Mouse (Mus musculus): ENCODE results near the gene Chrm4. TPM values are rescaled to one million over a fixed set of nuclear protein-coding genes. Genes with fewer than 3 reads are reported as not detected.

Chrm4 gene
- polyA plus RNA-seq (2015; fragmentation: Nextera tagmentation; extraction: Ambion mirVana): 0.25 and 0.49 TPM in 2 replicates

DNA sequence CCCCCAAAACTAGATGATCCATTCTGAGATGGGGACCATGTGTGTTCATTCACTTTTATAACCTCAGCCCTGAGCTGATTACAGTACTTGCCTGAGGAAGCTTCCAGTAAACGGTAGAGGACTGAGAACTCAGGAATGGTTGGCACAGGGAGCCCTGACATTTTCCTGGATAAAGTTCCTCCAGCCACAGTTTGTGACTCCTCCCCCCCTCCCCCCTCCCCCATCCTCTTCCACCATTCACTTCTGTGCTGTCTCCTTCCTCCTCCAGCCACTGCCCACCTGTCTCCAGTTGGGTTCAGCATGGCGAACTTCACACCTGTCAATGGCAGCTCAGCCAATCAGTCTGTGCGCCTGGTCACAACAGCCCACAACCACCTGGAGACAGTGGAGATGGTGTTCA is at the start of gene Chrm4:
TSS of gene Chrm4 (plus strand) at position 301 of the 400 bp plus-strand sequence.
- WGBS: 74% methylated on average over 3 of the region's 3 CpGs
- Histone ChIP-seq H3K27me3 (peaks cover 29% of the 10 kb centered on the region), H3K4me1 (peaks cover 44% of the 10 kb centered on the region), H3K36me3 (no peaks in the 10 kb centered on the region), H3K4me2 (replicated peaks) (peak within 1 kb of the TSS; percentile 32), H3K9me3 (replicated peaks) (no peaks in the 10 kb centered on the region), H3K27ac (replicated peaks) (no peak within 1 kb of the TSS), H3K4me3 (replicated peaks) (no peak within 1 kb of the TSS), H3K9ac (no peak within 1 kb of the TSS)
- no peak for ATAC-seq (ENCODE audit: insufficient number of reproducible peaks, low FRiP score, low TSS enrichment, low read depth)

- Histone ChIP-seq H3K9me3 (replicated peaks) (no peaks in the 10 kb centered on the region), H3K4me3 (replicated peaks) (no peak overlapping the region), H3K27me3 (no peaks in the 10 kb centered on the region), H3K9ac (no peak overlapping the region), H3K4me1 (no peaks in the 10 kb centered on the region), H3K36me3 (no peaks in the 10 kb centered on the region), H3K27ac (replicated peaks) (no peak overlapping the region), H3K4me2 (replicated peaks) (no peak overlapping the region)
- 84% methylated on average over 7 of the region's 7 CpGs for WGBS
- no peak for ATAC-seq (ENCODE audit: insufficient number of reproducible peaks, low FRiP score, low TSS enrichment, low read depth)
Measured at GRCm38 (mm10) chr2:91878387-91879180, 48.5 kb upstream of the Chrm4 start.

- H3K4me2 ChIP-seq (replicated peaks): no peak overlapping the region
- ATAC-seq (ENCODE audit: insufficient number of reproducible peaks, low FRiP score, low TSS enrichment, low read depth): no peak
- no peaks in the 10 kb centered on the region for H3K4me1 ChIP-seq
- no peak overlapping the region for H3K4me3 ChIP-seq (replicated peaks)
- no peak overlapping the region for H3K27ac ChIP-seq (replicated peaks)
- H3K27me3 ChIP-seq: no peaks in the 10 kb centered on the region
- H3K9me3 ChIP-seq (replicated peaks): no peaks in the 10 kb centered on the region
- no peak overlapping the region for H3K9ac ChIP-seq
- peaks cover 22% of the 10 kb centered on the region for H3K36me3 ChIP-seq
- 83% methylated on average over 4 of the region's 4 CpGs for WGBS
Measured at GRCm38 (mm10) chr2:91883961-91884360, 43.1 kb upstream of the Chrm4 start.

DNA sequence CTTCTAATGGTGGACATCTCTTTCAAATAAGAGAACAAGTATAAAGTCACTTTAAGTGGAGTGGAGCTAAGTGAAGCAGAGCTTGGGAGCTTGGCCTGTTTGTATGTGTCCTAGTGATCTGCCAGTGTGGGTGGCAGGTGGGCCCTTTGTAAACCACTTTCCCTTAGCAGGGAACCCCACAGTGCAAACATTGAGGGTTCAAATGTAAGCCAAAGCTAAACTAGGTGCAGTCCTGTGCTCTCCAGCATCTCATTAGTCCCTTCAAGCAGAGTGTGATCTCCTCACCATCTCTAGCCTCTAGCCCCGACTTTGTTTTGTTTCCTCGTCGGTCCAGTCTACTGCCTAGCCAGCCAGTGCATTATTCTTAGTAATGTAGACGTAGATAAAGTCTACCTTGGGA is 42.4 kb upstream of the Chrm4 start:
- Histone ChIP-seq H3K27me3 (no peaks in the 10 kb centered on the region), H3K9me3 (replicated peaks) (no peaks in the 10 kb centered on the region), H3K36me3 (peaks cover 22% of the 10 kb centered on the region), H3K27ac (replicated peaks) (no peak overlapping the region), H3K4me2 (replicated peaks) (no peak overlapping the region), H3K4me1 (no peaks in the 10 kb centered on the region), H3K9ac (no peak overlapping the region), H3K4me3 (replicated peaks) (no peak overlapping the region)
- no peak for ATAC-seq (ENCODE audit: insufficient number of reproducible peaks, low FRiP score, low TSS enrichment, low read depth)
- 88% methylated on average over 4 of the region's 4 CpGs for WGBS

GRCm38 (mm10) chr2:91894716-91895115 is 32.3 kb upstream of the Chrm4 start:
- Histone ChIP-seq H3K9me3 (replicated peaks) (no peaks in the 10 kb centered on the region), H3K4me1 (no peaks in the 10 kb centered on the region), H3K36me3 (0 out of 2 replicates have a peak, but pooled peaks cover 9% of the 10 kb centered on the region), H3K9ac (no peak overlapping the region), H3K27me3 (no peaks in the 10 kb centered on the region), H3K4me2 (replicated peaks) (no peak overlapping the region), H3K4me3 (replicated peaks) (no peak overlapping the region), H3K27ac (replicated peaks) (no peak overlapping the region)
- ATAC-seq (ENCODE audit: insufficient number of reproducible peaks, low FRiP score, low TSS enrichment, low read depth): no peak
- 86% methylated on average over 3 of the region's 3 CpGs for WGBS

GRCm38 (mm10) chr2:91895401-91895800 is 31.6 kb upstream of the Chrm4 start:
- ATAC-seq (ENCODE audit: insufficient number of reproducible peaks, low FRiP score, low TSS enrichment, low read depth): no peak
- H3K27ac ChIP-seq (replicated peaks): no peak overlapping the region
- no peaks in the 10 kb centered on the region for H3K27me3 ChIP-seq
- no peak overlapping the region for H3K9ac ChIP-seq
- H3K36me3 ChIP-seq: peaks cover 12% of the 10 kb centered on the region; the same call in 1 of the 2 replicates
- H3K4me1 ChIP-seq: no peaks in the 10 kb centered on the region
- H3K4me3 ChIP-seq (replicated peaks): no peak overlapping the region
- no peaks in the 10 kb centered on the region for H3K9me3 ChIP-seq (replicated peaks)
- 93% methylated on average over 3 of the region's 3 CpGs for WGBS
- no peak overlapping the region for H3K4me2 ChIP-seq (replicated peaks)

DNA sequence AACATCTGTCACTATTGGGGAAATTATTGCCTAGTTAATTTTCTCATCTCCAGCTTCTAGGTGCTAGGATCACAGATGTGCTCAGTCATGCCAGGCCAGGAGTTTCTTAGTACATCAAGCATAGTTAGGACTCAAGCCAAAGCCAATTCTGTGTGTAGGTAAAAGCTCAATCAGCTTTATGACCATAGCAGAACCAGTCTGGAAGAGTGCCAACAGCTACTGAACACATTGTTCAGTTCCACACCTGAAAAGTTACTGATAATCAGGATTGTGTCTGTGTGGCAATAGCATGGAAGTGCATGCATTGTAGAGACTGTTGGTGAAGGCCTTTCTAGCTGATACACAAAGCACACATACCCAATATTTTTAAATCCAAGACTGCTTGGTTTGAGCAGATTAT is 29.1 kb upstream of the Chrm4 start:
- no peak overlapping the region for H3K4me2 ChIP-seq (replicated peaks)
- H3K36me3 ChIP-seq: peaks cover 27% of the 10 kb centered on the region
- no peak for ATAC-seq (ENCODE audit: insufficient number of reproducible peaks, low FRiP score, low TSS enrichment, low read depth)
- H3K27me3 ChIP-seq: no peaks in the 10 kb centered on the region
- no peaks in the 10 kb centered on the region for H3K9me3 ChIP-seq (replicated peaks)
- no peak overlapping the region for H3K27ac ChIP-seq (replicated peaks)
- no peak overlapping the region for H3K9ac ChIP-seq
- H3K4me3 ChIP-seq (replicated peaks): no peak overlapping the region
- H3K4me1 ChIP-seq: no peaks in the 10 kb centered on the region

DNA sequence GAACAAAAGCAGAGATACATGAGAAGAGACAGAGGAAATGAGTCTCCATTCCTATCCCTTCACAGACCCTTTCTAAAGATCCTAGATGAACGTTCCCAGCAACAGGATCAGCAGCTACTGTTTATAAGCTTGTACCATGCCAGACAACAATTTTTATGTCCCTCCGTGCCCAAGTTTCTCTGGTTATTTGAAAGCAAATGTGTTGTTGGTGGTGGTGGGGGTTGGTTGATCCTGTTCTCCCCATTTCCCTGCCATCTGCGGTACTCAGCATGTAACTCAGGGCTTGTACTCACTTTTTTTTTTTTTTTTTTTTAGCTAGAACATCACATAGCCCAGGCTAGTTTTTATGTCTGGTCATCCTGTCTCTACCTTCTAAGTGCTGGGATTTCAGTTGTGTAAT is 27.9 kb upstream of the Chrm4 start:
- no peak overlapping the region for H3K27ac ChIP-seq (replicated peaks)
- H3K4me1 ChIP-seq: no peaks in the 10 kb centered on the region
- WGBS: 86% methylated on average over 3 of the region's 3 CpGs
- H3K9me3 ChIP-seq (replicated peaks): no peaks in the 10 kb centered on the region
- H3K27me3 ChIP-seq: no peaks in the 10 kb centered on the region
- peaks cover 27% of the 10 kb centered on the region for H3K36me3 ChIP-seq
- no peak overlapping the region for H3K4me2 ChIP-seq (replicated peaks)
- no peak overlapping the region for H3K4me3 ChIP-seq (replicated peaks)
- no peak for ATAC-seq (ENCODE audit: insufficient number of reproducible peaks, low FRiP score, low TSS enrichment, low read depth)
- H3K9ac ChIP-seq: no peak overlapping the region

GRCm38 (mm10) chr2:91900431-91900830 is 26.6 kb upstream of the Chrm4 start:
- H3K4me2 ChIP-seq (replicated peaks): no peak overlapping the region
- H3K9me3 ChIP-seq (replicated peaks): no peaks in the 10 kb centered on the region
- no peaks in the 10 kb centered on the region for H3K27me3 ChIP-seq
- H3K4me3 ChIP-seq (replicated peaks): no peak overlapping the region
- H3K4me1 ChIP-seq: 0 out of 2 replicates have a peak, but pooled peaks cover 7% of the 10 kb centered on the region
- no peak overlapping the region for H3K9ac ChIP-seq
- H3K27ac ChIP-seq (replicated peaks): no peak overlapping the region
- 91% methylated on average over 8 of the region's 8 CpGs for WGBS
- H3K36me3 ChIP-seq: peaks cover 28% of the 10 kb centered on the region
- no peak for ATAC-seq (ENCODE audit: insufficient number of reproducible peaks, low FRiP score, low TSS enrichment, low read depth)

- 74% methylated on average over 5 of the region's 5 CpGs for WGBS
- no peak overlapping the region for H3K4me3 ChIP-seq (replicated peaks)
- H3K9me3 ChIP-seq (replicated peaks): no peaks in the 10 kb centered on the region
- H3K27ac ChIP-seq (replicated peaks): no peak overlapping the region
- no peaks in the 10 kb centered on the region for H3K27me3 ChIP-seq
- H3K4me1 ChIP-seq: 0 out of 2 replicates have a peak, but pooled peaks cover 8% of the 10 kb centered on the region
- H3K4me2 ChIP-seq (replicated peaks): no peak overlapping the region
- H3K36me3 ChIP-seq: peaks cover 33% of the 10 kb centered on the region
- H3K9ac ChIP-seq: no peak overlapping the region
- ATAC-seq (ENCODE audit: insufficient number of reproducible peaks, low FRiP score, low TSS enrichment, low read depth): no peak
Measured at GRCm38 (mm10) chr2:91902336-91902735, 24.7 kb upstream of the Chrm4 start.

GRCm38 (mm10) chr2:91903171-91903925 is 23.7 kb upstream of the Chrm4 start:
- H3K27ac ChIP-seq (replicated peaks): no peak overlapping the region
- no peaks in the 10 kb centered on the region for H3K9me3 ChIP-seq (replicated peaks)
- no peak for ATAC-seq (ENCODE audit: insufficient number of reproducible peaks, low FRiP score, low TSS enrichment, low read depth)
- no peaks in the 10 kb centered on the region for H3K27me3 ChIP-seq
- no peak overlapping the region for H3K4me3 ChIP-seq (replicated peaks)
- H3K36me3 ChIP-seq: peaks cover 36% of the 10 kb centered on the region
- H3K4me1 ChIP-seq: 0 out of 2 replicates have a peak, but pooled peaks cover 8% of the 10 kb centered on the region
- WGBS: 82% methylated on average over 3 of the region's 3 CpGs
- H3K4me2 ChIP-seq (replicated peaks): no peak overlapping the region
- no peak overlapping the region for H3K9ac ChIP-seq
